Mouse (Mus musculus): Measurements from ENCODE around the gene Lrrc66. TPM values are rescaled to one million over a fixed set of nuclear protein-coding genes. Genes with fewer than 3 reads are reported as not detected.

The Lrrc66 gene
- 2.4 TPM for total RNA-seq (2023)

DNA sequence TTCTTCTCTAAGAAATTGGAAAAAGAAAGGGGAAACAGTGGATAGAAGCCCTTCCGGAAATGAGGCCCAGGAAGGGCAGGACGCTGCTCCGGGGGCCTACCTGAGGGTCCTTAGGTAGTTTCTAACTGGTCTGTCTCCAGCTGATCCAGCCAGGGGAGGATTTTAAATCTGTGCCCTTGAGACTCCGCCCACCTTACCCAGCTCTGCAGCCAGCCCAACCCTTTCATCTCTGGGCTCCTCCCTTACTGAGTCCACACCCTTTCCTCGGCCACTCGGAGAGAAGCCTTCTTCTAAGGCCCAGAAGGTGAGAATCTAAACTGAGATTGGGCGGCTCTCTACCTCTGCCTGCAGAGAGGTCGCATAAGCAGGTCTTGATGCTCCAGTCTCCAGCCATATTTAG lies at the start of gene Lrrc66:
TSS of gene Lrrc66 (minus strand) at position 236 of the 400 bp plus-strand sequence.

DNA sequence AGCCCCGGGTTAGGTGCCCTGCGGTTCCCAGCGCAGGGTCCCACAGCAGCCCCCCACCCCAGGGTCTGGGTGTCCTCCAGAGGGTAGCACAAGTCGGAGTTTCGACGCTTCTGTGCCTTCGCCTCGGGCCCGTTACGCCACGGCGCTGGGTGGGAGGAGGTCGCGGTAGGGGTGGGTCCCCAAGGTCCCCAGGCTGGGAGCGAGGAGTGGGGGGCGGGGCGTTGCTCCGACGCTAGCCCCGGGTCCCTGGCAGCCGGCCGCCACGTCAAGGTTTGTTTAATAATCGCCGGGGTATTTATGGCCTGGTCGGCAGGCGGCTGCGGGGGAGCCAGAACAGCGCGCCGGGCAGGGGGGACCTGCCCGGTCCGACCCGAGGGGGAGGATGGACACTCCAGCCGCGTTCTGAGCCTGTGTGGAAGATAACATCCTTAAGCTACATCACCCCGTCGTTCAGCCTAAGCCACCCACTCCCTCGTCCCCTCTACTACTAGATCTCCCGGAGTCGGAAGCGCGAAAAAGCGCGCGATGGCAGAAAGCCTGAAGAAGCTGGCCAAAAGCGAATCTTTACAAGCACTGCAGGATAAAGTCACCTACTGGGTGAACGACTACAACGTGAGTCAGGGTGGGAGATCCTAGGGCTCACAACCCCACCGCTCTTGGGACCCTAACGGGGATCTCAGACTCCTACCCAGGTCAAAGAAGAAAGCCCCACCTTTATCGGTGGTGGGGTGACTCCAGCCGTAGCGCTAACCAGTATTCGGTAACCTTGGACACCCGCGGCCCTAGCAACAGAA lies 18.9 kb upstream of the Lrrc66 start, which contains the start of gene Spata18:
TSS of gene Spata18 (plus strand) at position 319 of the 794 bp plus-strand sequence.

DNA sequence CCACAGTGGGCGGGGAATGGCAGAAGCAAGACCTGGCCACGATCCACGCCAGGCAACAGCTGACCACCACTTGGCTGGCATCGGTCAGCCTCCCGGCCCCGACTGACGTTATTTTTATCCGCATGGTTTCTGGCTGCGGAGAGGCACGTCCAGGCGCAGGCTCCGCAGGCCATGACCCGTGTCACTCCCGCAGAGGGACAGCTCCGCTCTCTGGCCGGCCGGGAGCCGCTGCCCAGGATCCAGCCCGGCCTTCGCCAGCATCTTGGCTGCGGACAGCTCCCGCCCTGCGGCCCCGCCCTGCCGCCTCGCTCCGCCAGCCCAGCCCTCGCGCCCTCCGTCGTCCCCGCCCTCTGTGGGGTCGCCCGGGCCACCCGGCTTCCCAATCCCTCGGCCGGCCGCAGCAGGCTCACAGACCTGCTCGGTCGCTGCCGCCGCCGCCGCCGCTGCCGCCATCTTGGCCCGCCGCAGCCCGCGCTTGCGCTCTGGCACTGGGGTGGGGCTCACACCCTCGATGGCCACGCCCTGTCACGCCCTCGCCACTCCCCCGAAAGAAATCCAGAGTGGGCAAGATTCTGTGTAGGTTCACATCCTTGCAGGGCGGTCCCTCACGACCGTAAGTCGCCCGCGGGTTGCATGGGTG lies 15.1 kb upstream of the Lrrc66 start, which contains the start of gene Sgcb:
TSS of gene Sgcb (minus strand) at position 530 of the 640 bp plus-strand sequence.

Other genes starting within 250 kb of the Lrrc66 start
- gene Cwh43, start 226.5 kb downstream of the Lrrc66 start, total RNA-seq (2023): not detected
- gene Dcun1d4, start 151.5 kb downstream of the Lrrc66 start, total RNA-seq (2023): 11.4 TPM
- gene Sgcb, start 15.3 kb upstream of the Lrrc66 start, total RNA-seq (2023): 15.7 TPM
- not detected for gene Spata18, start 18.9 kb upstream of the Lrrc66 start, total RNA-seq (2023)

Measured in CD8-positive naive resting alpha-beta T cell, adult 57 days (primary cell).